Mouse (Mus musculus) CH12F3 (cell line): ENCODE measurements around the gene BC016579.

ENCODE experiments used
- in situ Hi-C: fragments of 300-500 bp; cut with MboI; formaldehyde crosslinking; loops from 2 replicates; pipeline ENCODE4 v1.14.3; 2020; ENCODE audit warnings: low sequenced_read_pairs

Gene BC016579

DNA sequence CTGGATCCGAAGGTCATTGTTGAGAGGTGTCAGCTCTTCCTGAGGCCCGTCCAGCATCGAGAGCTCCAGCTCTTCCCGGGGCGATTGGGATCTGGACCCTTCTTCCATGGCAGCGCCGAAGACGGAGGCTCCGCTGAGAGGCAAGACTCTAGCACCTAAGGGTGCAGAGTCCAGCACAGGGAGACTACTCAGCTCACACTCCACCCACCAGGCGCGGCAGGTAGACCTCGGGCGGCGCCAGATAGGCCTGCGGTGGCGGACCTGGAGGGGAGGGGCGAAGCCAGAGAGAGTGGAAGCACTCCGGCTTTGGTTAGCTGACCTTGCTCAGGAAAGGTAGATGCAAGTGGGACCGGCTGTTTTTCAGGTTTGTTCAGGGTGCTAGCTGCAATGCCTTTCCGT, at the start of gene BC016579:
BC016579 (minus strand) TSS at position 135 of the 399 bp plus-strand sequence.
- in situ Hi-C loops: no loop called here

DNA sequence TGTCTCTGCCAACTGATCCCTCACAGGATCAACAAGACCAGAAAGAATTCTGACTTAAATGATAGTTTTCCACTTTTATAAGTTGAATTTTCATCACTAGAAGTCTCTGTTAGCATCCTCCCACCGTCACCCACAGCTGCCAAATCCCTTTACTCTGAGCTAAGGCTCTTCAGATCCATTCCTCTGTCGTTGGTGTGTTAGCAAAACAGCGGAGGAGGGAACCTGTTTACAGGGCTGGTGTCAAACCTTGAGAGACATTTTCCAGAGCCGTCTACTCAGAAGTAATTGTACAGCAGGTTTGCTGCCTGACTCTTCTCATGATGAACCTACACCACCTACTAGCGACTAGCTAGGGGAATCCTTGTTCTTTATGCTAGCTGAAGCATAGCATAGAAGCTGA, 45.4 kb upstream of the BC016579 start:
- in situ Hi-C loops: no loop called here

DNA sequence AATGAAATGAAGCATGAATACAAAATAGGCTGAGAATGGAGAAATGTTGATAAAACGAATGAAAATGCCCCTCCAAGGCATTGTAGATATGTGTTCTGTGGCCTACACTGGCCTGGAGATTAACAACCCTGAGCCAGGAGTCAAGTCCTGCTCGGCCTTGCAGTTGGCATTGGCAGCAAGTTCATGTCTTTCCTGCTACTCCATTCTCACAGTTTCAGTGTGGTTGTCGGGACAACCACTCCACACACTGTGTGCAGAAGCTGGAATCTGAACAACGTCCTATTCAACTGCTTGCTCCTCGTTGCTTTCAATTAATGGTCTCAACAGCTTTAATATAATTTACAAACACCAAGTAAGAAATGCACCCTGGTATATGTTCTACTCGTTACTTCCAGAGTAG, 44.1 kb upstream of the BC016579 start:
- in situ Hi-C loops: no loop called here

DNA sequence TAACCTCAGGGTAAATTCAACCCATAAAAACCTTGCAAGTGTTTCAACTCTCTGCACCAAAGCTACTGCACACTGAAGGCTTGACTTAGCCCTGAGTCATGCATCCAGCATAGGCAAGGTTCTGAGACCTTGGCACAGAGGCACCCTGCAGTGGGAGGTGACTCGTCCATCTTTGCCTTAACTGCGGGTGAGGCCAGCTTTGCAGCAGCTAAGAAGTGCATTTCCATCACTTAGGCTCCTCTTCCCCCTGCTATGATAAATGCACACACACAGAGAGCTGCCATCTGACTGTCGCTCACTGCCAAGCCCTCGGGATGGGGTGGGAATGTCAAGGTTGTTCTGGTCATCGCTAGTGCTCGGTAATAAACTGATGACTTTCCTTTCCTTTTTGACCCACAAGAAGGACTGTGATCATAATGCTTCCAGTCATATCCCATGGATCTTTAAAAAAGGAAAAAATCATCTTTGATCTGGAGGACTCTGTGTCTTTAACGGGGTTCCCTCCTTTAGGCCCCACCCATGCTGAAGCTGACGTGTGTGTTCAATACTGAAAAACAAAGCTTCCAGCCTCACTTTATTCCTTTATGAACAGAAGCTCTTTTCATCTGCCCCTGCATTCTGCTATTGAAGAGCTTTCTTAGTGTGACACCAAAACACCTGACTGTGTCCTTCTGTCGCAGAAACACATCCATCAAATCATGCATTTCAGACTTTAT, 41.7 kb upstream of the BC016579 start:
- in situ Hi-C loops: no loop called here

DNA sequence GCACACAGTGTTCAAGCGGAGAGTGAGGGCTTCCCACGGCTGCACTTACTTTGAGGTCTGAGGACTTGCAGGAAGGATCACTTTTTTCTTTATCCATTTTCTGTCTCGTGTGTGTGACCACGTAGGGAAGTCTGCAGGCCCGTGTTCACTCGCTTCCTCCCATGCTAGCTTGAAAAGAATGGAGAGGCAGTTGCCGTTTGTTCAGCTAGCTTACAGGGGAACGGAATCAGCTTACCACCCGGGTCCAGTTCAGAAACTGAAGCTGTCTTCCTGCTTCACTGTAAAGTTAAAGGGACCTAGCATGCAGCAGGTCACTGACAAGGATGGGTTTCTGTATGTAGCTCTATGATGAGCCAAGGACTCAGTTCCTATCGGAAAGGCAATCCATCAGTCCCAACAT, 39.7 kb upstream of the BC016579 start, which contains the start of gene Tmprss7:
Tmprss7 (minus strand) TSS at position 101 of the 400 bp plus-strand sequence.
- in situ Hi-C loops: no loop called here

DNA sequence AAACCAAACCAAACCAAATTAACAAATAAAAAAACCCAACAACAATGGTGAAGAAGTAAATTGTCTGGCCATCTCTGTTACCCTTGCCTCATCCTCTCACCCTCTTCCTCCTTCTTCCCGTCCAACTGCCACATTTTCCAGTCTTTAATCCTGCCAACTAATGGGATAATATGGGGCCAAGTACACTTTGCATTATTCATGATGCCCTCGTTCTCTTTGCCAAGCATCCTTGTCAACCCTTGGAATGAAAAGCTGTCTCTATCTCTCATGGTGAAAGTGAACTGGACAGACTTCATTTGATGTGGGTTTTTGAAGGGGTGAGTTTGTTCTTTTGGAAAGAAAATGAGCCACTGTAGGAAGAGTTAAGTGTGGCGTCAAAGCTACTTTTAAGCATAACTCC, 39.0 kb upstream of the BC016579 start:
- in situ Hi-C loops: no loop called here

DNA sequence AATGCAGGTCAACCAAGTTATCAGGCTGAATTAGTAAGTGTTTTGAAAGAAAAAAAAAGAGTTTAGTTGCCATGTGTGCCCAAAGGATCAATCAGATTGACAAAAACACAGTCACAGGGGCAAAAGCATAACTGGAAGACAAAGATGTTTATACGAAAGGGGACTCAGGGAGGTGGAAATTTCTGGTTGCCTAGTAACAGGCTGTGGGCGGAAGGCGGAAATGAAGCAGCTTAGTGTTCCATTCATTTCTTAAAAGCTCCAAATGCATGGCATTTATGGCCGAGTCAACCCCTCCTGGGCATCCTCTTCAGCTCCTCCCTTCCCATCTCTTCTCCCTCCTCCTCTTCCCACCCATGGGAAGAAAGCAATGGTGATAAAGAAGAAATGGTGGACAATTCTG, 36.3 kb upstream of the BC016579 start:
- in situ Hi-C loops: no loop called here

DNA sequence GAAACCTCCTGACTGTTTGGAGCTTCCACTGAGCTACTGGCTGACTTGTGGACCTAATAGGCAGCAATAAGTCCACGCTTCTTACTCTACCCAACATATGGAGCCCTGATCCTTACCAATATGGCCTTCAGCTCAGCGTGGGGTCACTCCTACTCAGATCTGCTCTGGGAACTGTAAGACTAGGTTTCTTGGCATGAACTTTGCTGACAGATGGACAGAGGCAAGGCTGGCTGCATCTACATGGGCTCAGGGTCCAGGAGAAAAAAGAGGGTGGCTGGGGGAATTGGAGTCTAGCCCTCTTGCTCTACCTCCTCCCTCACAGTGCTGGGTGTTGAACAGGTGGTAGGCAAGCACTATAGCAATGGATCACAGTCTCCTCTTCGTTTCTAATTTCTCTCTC, 33.0 kb upstream of the BC016579 start:
- in situ Hi-C loops: loop anchor here (10.0 kb wide), 1 partner anchor 278 kb away; no protein-coding TSS in a partner anchor

DNA sequence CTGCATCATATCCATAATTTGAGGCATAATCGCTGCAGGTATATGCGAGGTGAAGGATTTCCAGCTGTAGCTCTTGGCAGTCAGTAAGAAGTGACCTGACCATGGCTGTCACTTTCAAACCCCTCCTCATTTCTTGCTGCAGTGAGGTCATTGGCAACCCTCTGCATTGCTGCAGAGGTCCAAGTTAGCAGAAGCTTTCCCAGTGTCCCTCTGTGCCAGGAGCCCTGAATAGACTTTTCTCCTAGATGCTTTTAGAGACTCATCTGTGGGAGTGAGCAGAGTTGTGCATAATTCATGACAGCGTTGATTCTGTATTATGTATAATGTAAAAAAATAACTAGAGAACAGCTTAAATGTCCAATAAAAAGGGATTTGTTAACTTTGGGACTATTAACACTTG, 31.4 kb upstream of the BC016579 start:
- in situ Hi-C loops: loop anchor here (10.0 kb wide), 1 partner anchor 280 kb away; no protein-coding TSS in a partner anchor

DNA sequence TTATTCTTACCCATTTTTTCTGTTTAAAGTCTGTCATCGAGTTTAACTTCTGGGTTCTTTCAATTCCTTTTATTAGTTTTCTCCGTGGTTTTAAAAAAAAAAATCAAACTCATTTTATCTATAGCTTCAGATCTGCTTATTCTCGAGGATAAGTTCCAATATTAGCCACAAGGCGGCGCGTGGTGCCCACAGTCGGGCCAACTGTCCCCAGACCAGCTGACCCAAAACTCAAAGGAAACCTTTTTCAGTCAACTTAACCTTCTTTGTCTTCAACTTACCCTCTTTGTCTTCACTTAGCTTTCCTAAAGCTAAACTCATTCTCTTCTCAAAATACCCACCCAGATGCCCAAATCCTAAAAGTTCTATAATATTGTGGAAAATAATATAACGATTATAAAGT, 30.9 kb upstream of the BC016579 start:
- in situ Hi-C loops: loop anchor here (10.0 kb wide), 1 partner anchor 280 kb away; no protein-coding TSS in a partner anchor

DNA sequence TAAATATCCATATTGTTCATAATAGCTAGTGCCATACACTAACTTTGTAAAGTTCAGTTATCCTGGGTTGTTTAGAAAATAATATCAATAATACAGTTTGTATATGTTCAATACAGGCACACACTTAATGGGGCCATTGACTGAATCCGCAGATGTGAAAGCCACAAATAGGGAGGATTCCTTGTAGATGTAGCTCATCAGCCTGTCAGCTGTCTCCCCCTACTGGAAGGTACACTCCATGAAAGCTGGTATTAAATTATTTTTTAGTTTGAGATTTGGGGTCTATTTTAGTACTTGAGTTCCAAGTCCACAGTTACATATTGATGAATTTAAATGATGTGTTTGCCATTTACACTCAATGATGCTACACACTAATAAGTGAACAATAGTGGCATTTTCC, 22.6 kb upstream of the BC016579 start:
- in situ Hi-C loops: no loop called here

DNA sequence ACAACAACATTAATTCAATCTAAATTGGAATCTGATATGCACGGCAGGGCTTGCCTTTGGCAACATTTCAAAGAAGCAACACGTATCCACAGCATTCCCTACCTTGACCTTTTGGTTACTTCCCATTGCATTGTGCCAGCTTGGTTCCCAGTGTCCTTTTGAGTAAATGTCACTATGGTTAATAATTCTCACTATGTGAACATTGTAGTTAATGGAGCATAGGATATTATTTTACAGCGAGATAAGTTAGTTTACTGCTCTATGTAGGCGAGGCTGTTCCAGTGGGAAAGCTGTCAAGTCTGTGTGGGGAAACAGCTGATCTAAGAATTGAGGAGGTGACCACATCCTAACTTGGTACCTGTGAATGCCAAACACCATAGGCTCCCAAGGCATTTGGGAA, 16.1 kb upstream of the BC016579 start:
- in situ Hi-C loops: no loop called here

DNA sequence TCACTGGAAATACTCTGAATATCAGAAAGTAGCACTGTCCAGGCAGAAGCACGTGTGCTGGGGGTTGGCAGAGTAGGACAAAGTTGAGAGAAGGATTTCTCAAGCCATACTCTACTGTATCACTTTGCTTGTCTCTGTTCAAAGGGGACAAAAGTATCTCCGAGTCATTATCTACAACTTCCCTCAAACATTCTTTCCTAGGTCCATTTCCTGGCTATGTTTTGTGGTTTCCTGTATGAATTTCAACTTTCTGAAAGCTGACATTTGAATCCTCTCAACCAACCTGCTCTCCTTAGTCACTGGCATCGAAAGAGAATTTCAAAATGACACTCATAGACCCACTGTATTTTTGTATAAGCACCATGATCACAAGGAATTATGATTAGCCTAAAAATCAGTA, 14.3 kb upstream of the BC016579 start:
- in situ Hi-C loops: no loop called here

DNA sequence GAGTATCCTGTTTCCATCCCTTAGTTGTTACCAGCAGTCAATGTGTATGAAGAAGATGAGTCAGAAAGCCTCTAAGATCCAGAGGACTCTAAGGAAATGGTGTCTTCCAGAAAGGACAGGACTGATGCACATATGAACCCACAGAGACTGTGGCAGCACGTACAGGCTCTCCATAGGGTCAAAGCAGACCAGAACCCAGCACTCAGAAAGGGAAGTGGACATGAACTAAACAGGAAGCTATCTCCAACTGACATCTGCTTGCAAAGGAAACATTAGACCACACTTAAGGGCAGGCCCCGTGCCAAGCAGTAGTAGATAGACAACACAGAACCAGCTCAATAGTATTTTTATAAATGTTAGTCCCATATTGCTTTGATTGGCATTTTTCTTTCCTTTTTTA, 12.3 kb upstream of the BC016579 start:
- in situ Hi-C loops: no loop called here

DNA sequence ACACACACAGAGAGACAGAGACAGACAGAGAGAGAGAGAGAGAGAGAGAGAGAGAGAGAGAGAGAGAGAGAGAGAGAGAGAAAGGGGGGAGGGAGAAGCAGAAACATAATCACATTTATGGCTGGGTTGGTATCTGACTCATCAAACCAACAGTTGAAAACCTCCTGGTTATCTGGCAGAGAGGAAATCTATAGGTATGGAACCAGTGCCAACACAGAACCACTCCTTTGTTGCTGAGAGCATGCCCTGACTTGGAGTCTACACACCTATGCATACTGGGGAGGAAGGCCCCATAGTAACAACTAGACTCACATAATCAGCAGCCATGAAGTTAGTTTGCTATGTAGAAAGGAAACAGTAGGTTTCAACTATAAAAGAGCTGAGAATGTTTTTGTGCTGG, 8.5 kb upstream of the BC016579 start:
- in situ Hi-C loops: no loop called here

DNA sequence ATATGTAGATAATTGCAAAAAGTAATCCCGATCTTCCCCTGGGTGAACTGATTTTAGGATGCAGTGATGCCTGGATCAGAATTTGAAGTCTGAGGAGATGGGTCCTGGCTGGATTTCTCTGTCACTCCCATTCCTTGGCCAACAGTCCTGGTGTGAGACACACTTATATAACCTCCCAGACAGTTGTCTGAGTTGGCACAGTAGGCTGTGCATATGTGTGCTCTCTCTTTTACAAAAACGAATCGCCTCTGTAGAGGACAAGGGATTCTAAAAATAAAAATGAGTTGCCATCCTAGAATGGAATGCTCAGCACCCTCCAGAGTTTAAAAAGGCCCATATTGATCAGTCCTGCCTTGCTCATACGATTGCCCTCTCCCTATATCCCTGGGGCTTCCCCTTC, 5.7 kb upstream of the BC016579 start:
- in situ Hi-C loops: no loop called here

DNA sequence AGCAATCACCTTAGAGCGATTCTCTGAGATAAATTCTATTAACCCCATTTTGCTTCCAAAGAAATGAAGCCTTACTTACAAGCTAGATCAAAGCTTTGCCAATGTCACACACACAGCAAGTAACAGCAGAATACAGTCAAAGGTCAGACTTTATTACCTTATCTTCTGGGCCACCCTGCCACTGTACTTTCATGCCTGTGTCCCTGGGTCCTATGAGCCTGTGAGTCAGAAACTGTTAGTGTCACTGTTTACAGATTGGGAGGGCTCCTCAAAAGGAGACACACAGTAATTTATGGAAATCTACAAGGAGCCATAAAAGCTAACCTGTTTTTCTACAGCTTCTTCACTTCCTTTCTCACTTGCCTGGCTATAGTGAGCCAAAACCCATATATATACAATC, 4.4 kb upstream of the BC016579 start:
- in situ Hi-C loops: no loop called here

DNA sequence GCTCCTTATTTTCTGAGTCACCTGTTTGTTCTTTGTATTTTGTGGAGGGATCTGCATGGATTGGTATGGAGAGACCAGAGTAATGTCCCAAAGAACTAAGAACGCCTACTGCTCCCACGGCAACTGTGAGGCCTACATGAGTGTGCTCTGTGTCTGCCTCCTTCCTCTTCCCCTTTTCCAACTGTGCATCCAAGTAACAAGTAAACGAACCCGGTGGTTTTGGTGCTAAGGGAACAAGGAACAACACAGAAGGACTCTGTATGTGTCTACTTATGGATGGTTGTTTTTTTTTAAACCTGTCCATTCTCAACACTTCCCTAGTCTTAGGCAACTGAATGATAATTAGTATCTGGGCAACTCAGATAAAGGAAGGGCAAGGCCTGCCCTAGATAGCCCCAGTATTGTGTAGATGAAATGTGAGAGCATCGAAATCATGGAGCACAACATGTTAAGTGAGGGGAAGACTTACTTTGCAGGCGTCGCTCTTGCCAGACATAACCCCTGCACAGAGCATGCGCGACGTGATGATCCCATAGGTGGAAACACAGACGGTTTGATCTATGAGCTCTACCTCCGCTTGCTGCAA, 3.8 kb upstream of the BC016579 start:
- in situ Hi-C loops: no loop called here

DNA sequence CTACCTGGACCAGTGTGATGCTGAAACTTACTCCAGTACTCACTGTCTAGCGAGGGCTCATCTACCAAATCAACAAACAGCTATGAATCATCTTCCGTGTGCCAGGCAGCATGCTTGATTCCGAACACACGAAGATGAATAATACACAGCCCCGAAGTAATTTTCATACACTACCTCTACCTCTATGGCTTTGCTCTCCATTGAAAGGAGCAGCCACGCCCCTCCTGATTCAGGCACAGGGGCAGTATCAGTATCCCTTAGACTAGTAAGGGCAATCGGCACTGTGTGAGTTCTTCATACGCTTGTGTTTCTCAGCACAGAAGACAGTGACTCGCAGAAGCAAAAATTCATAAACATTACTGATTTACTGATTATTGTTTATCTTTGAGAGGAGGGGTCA, 597 bp upstream of the BC016579 start:
- in situ Hi-C loops: no loop called here

DNA sequence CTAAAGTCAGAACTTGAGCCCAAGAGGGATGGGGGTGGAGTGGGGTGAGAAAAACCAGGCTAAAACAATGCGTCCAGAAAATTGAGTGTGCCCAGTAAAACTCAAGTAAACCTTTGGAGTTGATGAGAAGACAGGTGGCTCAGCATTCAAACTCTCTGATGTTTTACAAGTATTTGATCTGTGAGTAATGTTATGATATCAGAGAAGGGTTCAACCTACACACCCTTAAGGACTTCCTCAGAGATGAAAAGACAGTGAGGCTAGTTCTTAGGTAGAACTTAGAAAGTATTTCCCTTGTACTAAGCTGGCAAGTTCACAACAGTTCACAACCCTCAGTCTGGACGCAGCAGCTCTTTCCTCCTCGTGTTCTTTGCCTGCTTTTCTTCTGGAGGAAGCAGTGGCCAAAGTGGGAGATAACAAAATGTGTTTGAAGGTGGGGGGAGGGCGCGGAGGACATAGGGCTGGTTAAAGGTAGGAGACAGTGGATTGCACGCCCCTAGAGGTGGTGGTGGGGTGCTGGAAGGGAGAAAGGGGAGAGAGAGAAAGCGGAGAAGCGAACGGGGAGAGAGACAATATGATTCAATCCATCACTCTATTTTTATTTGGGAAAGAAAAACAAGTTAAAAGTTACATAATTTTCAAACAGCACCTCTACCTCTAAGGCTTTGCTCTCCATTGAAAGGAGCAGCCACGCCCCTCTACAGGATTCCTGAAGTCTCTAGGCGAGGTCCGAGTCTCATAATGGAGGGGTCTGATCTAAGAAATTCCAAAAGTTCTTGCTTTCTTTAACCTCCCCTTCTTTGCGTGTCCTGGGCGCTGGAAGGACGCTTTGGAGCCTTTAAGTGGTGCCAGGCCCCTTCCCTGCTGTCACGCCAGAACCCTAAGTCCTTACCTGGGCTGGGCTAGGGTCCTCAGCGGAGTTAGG, 597 bp downstream of the BC016579 start:
- in situ Hi-C loops: no loop called here

DNA sequence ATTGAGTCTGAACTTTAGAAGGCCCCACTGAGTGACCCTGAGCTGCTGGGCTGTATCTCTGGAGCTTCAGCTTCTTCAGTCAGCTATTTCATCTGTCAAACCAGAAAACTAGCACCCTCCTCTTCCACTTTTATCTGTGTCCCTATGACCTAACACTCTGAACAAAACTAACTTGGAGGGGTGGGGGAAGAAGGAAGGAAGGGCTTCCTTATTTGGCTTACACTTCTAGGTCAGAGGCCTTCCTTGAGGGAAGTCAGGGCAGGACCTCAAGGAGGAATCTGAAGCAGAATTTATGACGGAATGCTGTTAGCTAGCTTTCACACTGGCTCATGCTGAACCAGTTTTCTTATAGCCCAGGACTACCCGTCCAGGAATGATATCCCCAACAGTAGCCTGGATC, 2.4 kb downstream of the BC016579 start:
- in situ Hi-C loops: no loop called here
